Mouse (Mus musculus) CD4-positive, CD25-positive, alpha-beta regulatory T cell (primary cell): ENCODE results near the gene Ano4. TPM values are rescaled to one million over a fixed set of nuclear protein-coding genes. Genes with fewer than 3 reads are reported as not detected.

ENCODE experiments used
- polyA plus RNA-seq: library from polyadenylated mRNA; unstranded; fragments of 100-300 nt; shearing (Covaris generic); gene quantifications from one replicate; pipeline ENCODE4 v1.2.1, GENCODE M21; 2017

Gene Ano4
- polyA plus RNA-seq, result not detected

GRCm38 (mm10) chr10:89344491-89345195 is at the start of gene Ano4:
Ano4 (minus strand) TSS chr10:89344762.

Other genes with a start within 250 kb of the Ano4 start
- gene Gas2l3, start 99.2 kb upstream of the Ano4 start, polyA plus RNA-seq, result 0.43 TPM
- gene Nr1h4, start 188.8 kb upstream of the Ano4 start, polyA plus RNA-seq, result not detected